Mouse (Mus musculus): Measurements from ENCODE around the gene Ccnyl1.

Ccnyl1 gene

DNA sequence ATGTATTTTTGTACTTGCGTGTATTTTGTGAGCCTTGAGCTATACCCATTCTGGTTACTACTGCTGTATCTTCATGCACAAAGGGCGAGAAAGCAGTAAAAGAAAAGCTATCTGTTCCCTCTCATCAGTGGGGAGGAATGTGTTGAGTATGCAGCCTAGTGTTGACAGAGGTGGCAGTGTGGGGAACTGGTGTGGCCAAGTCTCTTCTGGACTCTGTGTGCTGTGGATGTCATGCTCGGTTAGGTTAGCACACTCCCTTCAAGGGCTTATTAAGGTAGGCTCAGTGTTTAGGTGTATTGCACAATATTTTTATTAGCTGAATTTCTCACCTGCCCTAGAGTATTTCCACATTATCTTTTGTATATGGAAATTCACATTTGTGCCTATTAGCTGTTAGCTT is 11.5 kb downstream of the Ccnyl1 start:
- DNase-seq (ENCODE audit: low spot score): no peak

DNA sequence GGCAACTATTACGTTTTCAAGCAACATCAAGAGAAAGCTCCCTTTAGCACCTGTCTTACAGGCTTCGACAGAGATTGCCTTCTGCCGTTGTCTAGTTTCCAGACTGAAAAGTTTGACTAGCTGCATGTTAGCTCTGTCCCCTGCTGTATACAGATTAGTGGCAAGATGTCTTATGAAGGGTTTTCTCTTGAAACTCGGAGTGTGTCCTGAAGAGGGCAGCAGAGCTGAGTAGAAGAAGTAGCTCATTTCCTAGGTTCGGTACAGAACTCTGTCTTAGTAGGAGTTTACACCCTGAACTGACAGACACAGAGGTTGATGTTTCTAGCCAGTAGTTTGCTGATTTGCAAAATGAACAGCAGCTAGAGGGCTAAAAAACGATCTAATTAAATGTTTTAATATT is 15.0 kb downstream of the Ccnyl1 start:
- peak; percentile 58 for DNase-seq (ENCODE audit: low spot score)

DNA sequence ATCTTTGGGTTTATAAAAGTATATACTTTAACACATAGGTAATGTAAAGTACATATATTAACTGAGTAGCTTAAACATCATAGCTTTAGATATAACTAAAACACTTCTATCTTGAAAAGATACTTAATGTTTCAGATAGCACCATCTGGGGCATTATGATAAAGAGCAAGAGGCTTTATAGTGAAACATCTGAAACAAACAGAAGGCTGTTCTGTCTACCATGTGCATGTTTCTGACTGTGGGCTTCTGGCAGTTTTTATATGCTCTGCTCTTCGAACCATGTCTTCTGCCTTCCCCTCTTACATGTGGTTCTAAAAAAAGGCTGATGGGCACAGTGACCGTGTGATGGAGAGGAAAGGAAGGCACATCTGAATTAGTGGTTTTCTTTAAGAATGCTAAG is 16.4 kb downstream of the Ccnyl1 start:
- no peak for DNase-seq (ENCODE audit: low spot score)

DNA sequence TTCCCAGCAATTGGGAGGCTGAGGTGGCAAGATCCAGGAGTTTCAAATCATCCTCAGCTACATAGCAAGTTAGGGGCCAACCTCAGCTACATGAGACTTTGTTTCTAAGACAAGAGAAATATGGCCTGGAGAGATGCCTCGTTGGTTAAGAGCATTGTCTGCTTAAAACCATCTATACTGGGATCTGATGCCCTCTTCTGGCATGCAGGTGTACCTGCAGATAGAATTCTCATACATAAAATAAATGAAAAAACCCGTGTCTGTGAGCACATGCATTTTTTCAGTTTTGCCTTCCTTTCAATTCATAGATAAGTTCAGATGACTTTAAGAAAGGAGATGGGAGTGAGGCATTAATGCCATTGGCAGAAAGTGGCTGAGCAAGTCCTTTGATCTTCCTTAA is 19.6 kb downstream of the Ccnyl1 start:
- no peak for DNase-seq (ENCODE audit: low spot score)

DNA sequence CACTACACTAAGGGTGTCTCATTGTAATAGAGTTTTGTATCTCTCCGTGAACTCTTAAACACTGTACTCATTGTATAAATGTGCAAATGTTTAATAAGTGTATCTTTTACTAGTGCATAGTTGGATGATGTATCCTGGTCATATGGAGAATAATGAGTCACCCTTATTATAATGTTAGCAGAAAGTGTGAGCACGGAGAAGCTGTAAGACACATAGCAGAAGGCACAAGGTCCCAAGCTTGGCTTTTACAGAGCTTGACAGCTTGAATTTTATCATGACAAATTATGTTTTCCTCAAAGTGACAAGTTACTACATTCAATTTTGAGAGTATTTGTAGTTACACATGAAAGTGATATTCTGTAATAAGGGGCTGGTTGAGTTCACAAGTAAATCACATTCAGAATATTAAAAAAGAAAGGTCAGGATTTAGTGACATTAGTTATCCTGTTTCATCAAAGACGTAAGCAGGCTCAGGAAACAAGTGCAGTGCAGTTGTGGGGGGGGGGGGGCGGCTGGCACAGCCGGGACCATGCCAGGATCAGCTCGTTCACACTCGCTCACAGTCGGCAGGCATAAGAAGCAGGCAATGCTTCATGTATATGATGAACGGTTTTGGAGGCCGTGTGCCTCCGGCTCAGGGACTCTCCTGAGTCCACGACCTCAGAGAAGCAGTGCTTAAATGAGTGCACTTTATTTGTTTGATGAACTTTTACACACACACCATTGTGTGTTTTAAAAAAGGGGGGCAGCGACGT is 21.9 kb downstream of the Ccnyl1 start:
- DNase-seq (ENCODE audit: low spot score): no peak

DNA sequence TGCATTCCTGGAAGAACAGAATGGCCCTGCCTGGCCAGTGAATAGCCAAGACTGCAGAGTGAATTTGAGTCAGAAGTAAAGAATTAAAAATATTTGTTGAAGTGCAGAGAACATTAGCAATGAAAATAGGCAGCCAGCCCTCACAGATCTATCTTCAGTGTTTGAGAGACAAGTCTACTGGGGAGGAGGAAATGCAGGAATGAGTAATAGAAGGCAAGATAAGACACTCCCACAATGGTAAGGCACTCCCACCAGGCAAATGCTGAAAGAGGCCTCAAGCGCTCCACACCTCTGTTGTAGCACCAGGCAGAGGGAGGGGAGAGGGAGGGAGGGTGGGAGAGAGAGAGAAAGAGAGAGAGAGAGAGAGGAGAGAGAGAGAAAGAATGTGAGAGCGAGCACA is 25.2 kb downstream of the Ccnyl1 start:
- no peak for DNase-seq (ENCODE audit: low spot score)

DNA sequence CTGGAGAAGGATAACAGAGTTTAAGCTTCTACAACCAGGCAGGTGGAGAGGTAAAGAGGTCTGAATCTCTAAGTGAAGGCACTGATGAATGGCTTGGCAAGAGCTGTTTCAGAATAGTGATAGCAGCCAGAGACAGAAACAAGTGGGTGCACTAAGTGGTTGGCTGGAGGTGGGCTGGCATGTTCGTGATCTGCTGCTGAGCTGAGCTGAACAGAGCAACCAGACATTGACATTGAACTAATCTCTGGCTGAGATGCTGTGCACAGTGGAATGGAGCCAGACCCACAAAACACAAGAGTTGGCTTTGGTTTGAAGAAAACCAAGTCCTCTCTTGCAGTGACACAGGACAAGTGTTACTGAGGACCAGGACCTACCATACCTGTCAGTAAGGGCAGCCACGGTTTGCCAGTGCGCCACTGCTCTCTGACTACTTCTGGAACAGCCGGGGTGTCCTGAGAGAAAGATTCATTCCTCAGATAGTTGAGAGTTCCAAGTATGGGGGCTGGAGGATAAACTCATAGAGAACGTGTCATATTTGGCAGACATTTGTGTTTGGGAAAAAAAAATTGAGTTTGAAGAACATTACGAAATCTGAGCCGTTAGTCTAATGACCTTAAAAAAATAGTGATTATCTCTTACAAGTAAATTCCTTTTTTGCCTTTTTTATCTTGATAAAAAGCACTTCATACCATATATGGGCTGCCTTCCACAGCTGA is 26.5 kb downstream of the Ccnyl1 start:
- DNase-seq (ENCODE audit: low spot score): no peak

DNA sequence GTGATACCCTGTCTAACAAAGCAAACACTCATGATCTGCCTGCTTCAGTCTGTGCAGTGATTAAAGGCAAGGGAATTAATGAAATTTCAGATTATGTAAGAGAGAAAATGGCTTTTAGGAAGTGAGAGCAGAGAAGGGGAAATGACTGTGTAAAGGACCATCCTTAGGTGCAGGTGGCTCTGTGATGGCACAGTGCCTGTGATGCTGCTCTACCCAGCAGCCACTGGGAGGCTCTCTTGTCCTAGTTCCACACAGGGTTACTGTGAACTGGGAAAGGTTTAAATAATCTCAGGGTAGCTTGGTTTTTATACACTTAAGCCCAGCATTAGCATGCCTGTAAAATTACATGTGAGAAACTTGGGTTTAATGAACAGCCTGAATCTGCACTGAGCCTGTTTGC is 27.2 kb downstream of the Ccnyl1 start:
- DNase-seq (ENCODE audit: low spot score): peak; percentile 20

DNA sequence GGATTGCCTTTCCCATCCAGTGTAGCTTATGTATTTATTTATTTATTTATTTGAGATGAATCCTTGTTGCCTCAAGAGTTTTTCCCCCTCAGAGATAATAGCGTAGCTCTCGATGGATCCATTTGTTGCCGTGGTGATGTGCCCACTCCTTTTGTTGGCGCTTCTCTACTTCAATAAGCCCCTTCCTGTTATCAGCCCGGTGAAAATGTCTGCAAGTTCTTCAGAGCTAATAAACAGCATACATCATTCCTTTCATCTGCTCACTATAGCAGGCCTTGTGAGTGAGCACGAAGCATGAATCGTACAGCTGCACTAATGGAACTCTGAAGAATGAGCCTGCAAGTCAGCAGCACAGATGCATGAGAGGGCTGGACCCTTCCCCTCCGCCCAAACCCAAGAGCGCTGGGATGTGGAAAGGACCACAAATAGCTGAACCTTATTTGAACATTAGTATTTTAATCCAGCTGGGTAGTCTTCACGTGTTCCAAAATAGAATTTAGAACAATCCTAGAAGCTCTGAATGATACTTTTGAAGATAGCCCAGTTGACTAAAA is 30.9 kb downstream of the Ccnyl1 start:
- DNase-seq (ENCODE audit: low spot score): no peak

DNA sequence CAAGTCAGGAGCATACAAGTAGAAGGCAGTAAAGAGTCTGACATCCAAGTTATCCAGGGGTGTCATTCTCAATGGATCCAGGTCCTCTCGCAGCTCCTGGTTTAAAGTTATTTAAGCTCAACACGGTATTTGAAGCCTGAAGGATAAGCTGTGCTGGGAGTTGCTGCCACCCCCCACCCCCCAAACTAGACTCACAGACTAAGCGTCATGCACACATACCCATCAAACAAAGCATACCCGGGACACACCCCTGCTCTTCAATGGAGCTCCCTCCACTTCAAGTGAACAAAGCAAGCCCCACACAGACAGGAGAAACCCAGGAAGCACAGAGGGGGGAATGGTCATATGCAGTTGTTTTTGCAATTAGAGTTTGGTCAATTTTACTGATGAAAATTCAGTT is 39.8 kb downstream of the Ccnyl1 start:
- no peak for DNase-seq (ENCODE audit: low spot score)

DNA sequence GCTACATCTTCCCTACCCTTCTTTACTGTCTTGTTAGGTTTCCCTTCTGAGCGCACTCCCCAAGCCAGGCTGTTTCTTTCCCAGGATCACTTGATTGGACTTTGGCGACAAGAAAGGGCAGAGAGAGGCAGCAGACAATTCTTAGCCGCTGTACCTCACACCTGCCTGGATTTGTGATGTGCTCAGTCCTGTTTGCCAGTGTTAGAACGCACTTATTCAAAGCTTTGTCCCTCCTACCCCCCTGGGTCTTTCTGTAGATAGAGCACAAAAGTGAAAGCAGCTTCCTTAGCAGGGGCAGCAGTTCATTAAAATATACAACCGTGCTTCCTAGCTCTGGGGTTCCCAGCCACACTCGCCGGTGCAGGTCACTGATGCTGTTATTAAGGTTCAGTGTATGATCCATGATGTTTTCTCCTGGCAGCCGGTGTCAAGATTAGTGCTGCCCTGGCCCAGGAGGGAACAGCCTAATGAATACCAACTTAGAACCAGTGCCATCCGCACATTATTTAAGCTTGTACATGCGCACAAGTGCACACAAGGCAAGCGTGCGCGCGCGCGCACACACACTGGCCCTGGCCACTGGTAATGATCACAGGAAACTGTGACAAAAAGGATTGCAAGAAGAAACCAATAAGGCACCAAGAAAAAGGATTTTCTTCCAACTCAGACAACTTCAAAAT is 41.2 kb downstream of the Ccnyl1 start:
- no peak for DNase-seq (ENCODE audit: low spot score)

DNA sequence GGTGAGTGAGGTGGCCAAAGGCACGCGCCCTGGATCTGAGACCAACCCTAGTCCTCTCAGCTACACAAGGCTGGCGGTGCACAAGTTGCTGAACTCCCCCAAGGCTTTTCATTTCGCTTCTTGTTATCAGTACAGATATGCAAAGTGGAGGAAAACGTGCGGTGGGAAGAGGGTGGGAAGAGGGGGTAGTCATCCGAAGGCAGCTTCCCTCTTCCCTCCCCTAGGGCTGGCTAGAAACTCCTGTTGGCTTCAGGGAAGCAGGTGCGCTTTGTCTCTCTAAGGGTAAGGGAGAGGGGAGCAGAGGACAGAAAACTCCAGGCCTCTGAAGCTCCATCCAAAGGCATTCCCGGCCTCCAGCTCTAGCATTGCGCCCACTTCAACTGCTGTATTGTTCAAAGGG is 41.9 kb downstream of the Ccnyl1 start:
- no peak for DNase-seq (ENCODE audit: low spot score)

DNA sequence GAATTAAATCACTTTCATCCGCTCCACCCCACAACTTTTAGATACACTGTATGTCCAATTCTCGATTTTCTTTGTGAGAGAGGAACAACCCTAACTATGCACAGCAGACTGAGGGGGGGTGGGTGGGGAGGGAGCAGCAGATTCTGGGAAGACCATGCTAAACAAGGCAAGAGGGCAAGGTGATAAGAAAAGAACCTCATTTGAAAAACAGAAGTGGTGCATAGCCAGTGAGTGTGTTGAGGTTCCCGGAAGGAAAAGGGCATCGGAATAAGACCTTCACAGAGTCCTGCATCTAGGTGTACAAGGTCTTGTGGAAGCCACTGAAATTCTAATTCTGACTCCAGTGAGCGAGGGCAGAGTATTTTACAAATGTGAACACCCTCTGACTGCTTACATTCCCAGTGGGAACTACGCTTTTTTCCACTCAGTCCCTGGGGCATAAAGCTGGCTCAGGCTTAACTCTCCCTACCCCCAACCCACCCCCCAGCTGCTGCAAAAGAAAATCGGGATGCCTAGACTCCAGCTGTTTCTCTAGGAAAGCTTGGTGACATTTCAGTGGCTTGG is 42.5 kb downstream of the Ccnyl1 start:
- no peak for DNase-seq (ENCODE audit: low spot score)

DNA sequence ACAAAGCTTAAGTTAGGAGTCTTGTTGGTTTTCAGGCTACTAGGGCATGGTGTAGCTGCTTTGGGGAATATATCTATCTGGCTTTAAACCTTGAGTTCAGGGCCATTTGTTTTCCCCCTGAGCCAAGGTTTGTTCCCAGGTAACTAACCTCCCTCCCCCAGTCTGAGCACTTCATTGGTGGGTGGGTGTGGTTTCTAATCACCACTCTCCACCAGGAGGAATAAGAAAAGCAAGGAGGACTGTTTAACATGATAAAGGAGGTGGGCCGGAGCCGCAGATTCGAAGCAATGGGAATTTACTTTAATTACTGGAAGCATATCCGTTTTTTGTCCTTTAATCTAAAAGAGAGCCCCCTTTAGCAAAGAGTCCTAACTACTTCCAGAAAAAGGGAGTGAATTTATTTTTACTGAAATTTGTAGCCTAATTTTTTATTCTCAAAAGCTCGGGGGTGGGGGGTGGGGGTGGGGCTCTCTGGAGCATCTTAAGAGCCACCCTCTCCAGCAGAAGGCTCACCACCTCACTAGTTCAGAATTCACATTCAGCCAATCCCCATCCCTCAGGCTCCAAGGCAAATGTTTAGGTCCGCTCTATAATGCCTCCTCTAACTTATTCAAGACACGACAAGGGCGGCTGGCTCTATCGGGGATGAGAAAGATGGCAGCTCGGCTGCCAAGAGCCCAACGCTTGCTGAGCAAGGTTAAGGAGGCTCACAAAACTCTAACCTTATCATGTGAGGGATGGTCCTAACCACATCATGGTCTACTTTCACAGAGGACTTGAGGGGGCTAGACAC is 43.4 kb downstream of the Ccnyl1 start:
- DNase-seq (ENCODE audit: low spot score): no peak

DNA sequence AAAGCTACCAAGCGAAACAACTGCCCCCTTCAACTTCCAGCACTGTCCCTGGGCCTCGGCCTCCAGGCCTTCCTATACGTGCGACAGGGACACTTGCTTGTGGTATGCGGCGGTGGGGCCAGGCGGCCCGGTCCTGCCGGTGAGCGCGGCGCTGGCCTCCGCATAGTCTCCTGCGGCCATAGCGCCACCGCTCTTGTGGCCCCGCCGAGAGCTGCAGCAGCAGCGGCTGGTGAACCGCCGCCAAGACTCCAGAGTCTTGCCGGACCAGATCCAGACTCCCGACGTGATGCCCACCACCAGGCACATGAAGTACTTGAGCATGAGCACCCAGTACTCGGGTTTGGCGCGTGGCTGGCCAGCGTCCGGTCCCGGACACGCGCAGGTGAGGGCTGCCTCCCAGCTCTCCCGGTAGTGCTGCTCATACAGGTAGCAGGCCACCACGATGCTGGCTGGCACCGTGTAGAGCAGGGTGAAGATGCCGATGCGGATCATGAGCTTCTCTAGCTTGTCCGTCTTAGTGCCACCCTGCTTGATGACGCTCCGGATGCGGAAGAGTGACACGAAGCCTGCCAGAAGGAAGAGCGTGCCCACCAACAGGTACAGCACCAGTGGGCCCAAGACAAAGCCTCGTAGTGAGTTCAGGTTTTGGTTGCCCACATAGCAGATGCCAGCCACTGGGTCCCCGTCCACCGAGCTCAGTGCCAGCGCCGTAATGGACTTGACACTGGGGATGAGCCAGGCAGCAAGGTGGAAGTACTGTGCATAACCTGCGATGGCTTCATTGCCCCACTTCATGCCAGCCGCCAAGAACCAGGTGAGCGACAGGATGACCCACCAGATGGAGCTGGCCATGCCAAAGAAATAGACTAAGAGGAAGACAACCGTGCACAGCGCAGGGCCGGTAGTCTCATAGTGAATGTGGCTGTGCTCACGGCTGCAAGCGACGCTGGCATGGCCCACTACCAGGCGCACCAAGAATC is 44.8 kb downstream of the Ccnyl1 start:
- no peak for DNase-seq (ENCODE audit: low spot score)

DNA sequence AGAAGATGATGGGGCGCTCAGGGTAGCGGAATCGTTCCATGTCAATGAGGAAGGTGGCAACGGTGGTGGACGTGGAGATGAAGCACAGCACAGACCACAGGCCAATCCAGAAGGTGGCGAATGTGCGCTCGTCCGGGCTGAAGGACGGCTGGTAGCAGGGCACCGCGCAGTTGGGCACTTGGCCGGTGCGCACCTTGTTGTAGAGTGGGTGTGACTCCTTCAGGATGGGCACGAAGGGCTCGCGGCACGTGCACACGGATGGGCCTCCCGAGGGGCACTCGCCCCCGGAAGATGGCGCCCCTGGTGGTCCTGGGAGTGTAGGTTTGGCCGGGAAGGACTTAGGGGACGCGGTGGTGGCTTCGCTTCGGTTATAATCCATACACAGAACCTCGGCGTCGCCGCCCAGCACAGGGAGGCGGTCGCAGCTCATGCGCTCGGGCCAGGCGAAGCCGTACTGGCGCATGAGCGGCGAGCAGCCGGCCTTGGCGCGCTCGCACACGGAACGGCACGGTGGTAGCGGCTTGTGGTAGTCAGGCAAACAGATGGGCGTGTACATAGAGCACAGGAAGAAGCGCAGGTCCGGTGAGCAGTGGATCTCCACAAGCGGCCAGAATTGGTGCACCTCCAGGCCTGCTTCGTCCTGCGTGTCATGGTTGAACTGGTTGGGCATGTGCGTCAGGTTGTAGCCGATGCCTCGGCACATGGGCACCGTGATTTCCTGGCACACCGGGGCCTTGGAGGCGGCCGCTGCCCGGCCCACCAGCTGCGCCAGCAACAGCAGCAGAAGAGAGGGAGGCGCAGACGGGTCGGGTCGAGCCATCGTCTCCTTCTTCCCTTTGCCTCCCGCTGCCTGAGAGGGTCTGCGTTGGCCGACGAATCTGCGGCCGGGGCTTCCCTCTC is 45.8 kb downstream of the Ccnyl1 start:
- DNase-seq (ENCODE audit: low spot score): peak; percentile 35

DNA sequence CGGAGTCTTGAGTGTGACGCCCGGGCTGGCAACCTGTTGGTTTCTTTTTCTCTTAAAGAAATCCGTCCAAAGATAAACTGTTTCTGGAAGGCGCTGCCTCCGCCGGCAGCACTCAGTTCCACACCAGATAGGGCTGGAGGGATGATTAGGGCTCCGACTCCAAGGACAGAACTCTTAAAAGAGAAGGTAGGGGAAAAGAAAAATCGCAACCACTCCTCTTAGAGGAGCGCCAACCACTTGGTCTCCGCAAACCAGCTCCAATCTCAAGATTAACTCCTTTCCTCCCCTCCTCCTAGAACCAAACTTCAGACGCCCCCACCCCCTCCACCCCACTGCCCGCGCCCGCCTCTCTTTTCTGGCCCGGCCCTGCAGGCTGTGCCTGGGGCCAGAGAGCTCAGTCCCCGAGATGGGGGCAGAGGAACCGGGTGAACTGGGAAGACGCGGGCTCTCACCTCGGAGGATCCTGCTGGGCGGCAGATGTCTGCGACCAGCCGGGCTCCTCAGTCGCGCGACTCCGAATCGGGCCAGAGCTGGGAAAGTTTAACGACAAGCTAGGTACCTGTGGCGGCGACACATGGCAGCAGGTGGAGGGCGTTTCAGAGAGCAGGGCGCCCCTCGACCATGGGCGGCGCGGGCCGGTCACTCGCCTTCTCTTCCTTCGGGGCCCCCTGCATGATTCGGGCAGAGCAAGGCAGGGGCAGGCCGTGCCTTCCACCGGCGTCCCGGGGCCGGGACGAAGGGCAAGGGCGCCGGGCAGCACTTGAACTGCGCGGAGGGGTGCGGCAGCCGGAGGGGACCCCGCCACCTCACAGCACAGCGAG is 46.6 kb downstream of the Ccnyl1 start:
- peak; percentile 41 for DNase-seq (ENCODE audit: low spot score)

DNA sequence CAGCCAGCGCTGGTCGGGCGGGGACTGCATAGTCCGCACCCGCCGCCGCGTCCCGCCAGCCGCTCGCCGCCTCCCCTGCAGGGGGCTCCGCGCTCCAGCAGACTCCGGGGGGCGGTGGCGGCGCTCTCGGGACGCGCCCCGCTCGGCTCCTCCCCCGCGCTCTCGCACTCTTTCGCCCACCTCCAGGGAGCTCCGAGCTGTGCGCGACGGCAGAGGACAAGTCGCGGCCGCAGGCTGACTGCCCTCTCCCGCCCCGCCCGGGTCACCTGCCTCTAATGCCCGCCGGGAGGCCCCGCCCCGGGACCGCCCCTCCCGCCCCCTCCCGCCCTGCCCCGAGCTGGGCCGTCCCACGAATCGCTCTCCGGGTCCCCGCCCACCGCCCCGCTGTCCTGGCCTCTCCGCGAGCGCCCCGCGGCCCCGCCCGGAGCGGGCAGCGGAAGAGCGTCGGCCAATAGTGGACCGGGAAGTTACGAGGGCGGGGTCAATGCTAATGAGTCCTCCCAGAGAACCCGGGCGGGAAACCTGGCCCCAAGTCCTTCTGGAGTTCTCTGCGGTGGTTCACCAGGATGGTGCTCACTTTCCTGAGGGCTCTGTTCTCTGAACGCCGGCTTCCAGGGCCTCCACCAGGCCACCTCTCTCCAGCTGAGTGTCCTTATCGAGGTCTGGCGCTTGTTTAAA is 47.4 kb downstream of the Ccnyl1 start, which contains the start of gene Fzd5:
TSS of gene Fzd5 (minus strand) at position 250 of the 678 bp plus-strand sequence.
- peak; percentile 84 for DNase-seq (ENCODE audit: low spot score)

All from urinary bladder, postnatal 25 days (tissue).